Mouse (Mus musculus): ENCODE data around the gene Adam3.

The Adam3 gene

GRCm38 (mm10) chr8:24725630-24726029 lies at the start of gene Adam3:
TSS of gene Adam3 (minus strand) at chr8:24725852.
- no peak for DNase-seq

- no peak for DNase-seq
Measured at GRCm38 (mm10) chr8:24724886-24725626, 596 bp downstream of the Adam3 start.
